In the genomic region with DNA sequence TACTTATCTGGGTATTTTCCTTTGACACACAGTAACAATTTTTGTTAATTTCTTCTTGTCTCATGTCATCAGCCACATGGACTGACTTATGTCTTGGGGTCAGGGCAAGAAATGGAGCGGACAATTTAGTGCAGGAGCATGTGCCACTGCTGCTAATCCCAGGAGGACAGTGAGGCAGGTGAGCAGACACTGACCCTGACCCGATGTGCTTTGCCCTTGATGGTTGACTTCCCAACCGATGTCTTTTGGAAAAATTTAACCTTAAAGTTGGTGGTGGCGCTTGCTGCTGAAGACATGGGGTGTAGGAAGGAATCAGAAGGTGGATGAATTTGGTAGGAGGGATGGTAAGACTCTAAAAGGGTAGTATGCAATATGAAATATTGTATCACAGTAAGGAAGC, we compare ENCODE assay signal across 18 mouse cellular contexts.
"Had no signal": no experiment of that assay in that cellular context is flagged by ENCODE, and none has a peak within 500 bp of the region (broad histone marks: within the 10 kb centered on the region; RNA-seq: fewer than 3 reads in every experiment).

No protein-coding gene starts in this region.

- H3K9ac ChIP-seq: lung, embryonic 14.5 days; midbrain, embryonic 12.5 days; neural tube, embryonic 13.5 days; neural tube, embryonic 15.5 days had no signal

- DNase-seq: lung, embryonic 14.5 days; lung, postnatal 10 days; lung, postnatal 4 days; midbrain, embryonic 14.5 days; retina, postnatal 1 day; right cerebral cortex, adult 18-20 months; right cerebral cortex, postnatal 25 days; right cerebral cortex, postnatal 4 days; spleen, adult 18-20 months; thymus, adult 18-20 months; thymus, postnatal 14 days; thymus, postnatal 36 days had no signal

- H3K4me2 ChIP-seq: lung, embryonic 14.5 days; midbrain, embryonic 12.5 days; neural tube, embryonic 13.5 days; neural tube, embryonic 15.5 days had no signal

- H3K9me3 ChIP-seq: midbrain, embryonic 10.5 days; midbrain, embryonic 12.5 days; neural tube, embryonic 13.5 days; neural tube, embryonic 15.5 days had no signal

- H3K27me3 ChIP-seq: midbrain, embryonic 12.5 days; neural tube, embryonic 13.5 days; neural tube, embryonic 15.5 days had no signal

- H3K27ac ChIP-seq: midbrain, embryonic 10.5 days; midbrain, embryonic 12.5 days; neural tube, embryonic 13.5 days; neural tube, embryonic 15.5 days had no signal

- H3K4me1 ChIP-seq: midbrain, embryonic 12.5 days; neural tube, embryonic 13.5 days; neural tube, embryonic 15.5 days had no signal

- ATAC-seq: midbrain, embryonic 16.5 days had no signal

- H3K36me3 ChIP-seq: midbrain, embryonic 10.5 days; midbrain, embryonic 12.5 days; neural tube, embryonic 13.5 days; neural tube, embryonic 15.5 days had no signal

- H3K4me3 ChIP-seq: midbrain, embryonic 10.5 days; midbrain, embryonic 12.5 days; myocyte; neural tube, embryonic 13.5 days; neural tube, embryonic 15.5 days had no signal
